Mouse (Mus musculus) thymus, adult 2 months (tissue): ENCODE data around the gene Ube2l3. TPM values are rescaled to one million over a fixed set of nuclear protein-coding genes. Genes with fewer than 3 reads are reported as not detected.

Source experiments
- DNase-seq: peaks from one replicate; pipeline ENCODE4 v3.0.0; 2021
- H3K27ac ChIP-seq: fragments of 200-500 bp; 2 replicates; pipeline ENCODE4 v1.5.1; 2012; ENCODE audit warnings: low read length, control low read depth; ENCODE audit not compliant: control insufficient read depth, insufficient read depth
- H3K27me3 ChIP-seq: fragments of 200-500 bp; 2 replicates; pipeline ENCODE4 v1.6.1; 2012; ENCODE audit warnings: mild to moderate bottlenecking, low read length, moderate library complexity, mixed read lengths; ENCODE audit not compliant: control insufficient read depth, insufficient read depth
- H3K36me3 ChIP-seq: fragments of 200-500 bp; 2 replicates; pipeline ENCODE4 v1.6.1; 2012; ENCODE audit warnings: mild to moderate bottlenecking, low read length, moderate library complexity; ENCODE audit not compliant: control insufficient read depth, insufficient read depth
- H3K4me1 ChIP-seq: fragments of 200-500 bp; replicated peaks from 2 replicates; pipeline ENCODE4 v1.6.1; 2012; ENCODE audit warnings: low read length; ENCODE audit not compliant: control insufficient read depth, insufficient read depth
- H3K4me3 ChIP-seq: fragments of 200-500 bp; 2 replicates; pipeline ENCODE4 v1.5.1; 2012; ENCODE audit warnings: mild to moderate bottlenecking, low read length, control low read depth, moderate library complexity; ENCODE audit not compliant: control insufficient read depth, insufficient read depth
- CTCF ChIP-seq: fragments of 200-500 bp; IDR thresholded peaks from 2 replicates; pipeline ENCODE4 v1.5.1; 2012; ENCODE audit warnings: mild to moderate bottlenecking, control low read depth, low read length, moderate library complexity, borderline replicate concordance; ENCODE audit not compliant: control insufficient read depth, poor library complexity, insufficient read depth; ENCODE audit errors: extremely low read depth
- POLR2A ChIP-seq: fragments of 200-500 bp; IDR thresholded peaks from 2 replicates; pipeline ENCODE4 v1.6.1; 2012; ENCODE audit warnings: mild to moderate bottlenecking, low read length, control low read depth, moderate library complexity; ENCODE audit not compliant: control insufficient read depth, poor library complexity, insufficient read depth; ENCODE audit errors: extremely low read depth
- WGBS: fragments of 180-500 bp; shearing (Covaris S2); methylation state at CpG from one replicate; pipeline ENCODE4 v1.1.7; 2018; 5-methylcytosine and 5-hydroxymethylcytosine counted together
- polyA plus RNA-seq: library from polyadenylated mRNA; depleted of rRNA; stranded (reverse); fragments of >200 nt; gene quantifications from 2 replicates; pipeline ENCODE4 v1.2.3, GENCODE M21; 2012

The Ube2l3 gene
- polyA plus RNA-seq, 1 experiment, result 70.5 TPM

GRCm38 (mm10) chr16:17200121-17200952 lies 2.1 kb downstream of the Ube2l3 start:
- under 1% methylated on average over 24 of the region's 24 CpGs for WGBS
- Histone ChIP-seq H3K4me3 (peak overlapping the region; percentile 100), H3K27me3 (no peaks in the 10 kb centered on the region), H3K27ac (no peak overlapping the region), H3K4me1 (peaks cover 3% of the 10 kb centered on the region), H3K36me3 (no peaks in the 10 kb centered on the region)
- DNase-seq, result peak; percentile 13
- no peak for TF ChIP-seq CTCF
- no peak for TF ChIP-seq POLR2A

DNA sequence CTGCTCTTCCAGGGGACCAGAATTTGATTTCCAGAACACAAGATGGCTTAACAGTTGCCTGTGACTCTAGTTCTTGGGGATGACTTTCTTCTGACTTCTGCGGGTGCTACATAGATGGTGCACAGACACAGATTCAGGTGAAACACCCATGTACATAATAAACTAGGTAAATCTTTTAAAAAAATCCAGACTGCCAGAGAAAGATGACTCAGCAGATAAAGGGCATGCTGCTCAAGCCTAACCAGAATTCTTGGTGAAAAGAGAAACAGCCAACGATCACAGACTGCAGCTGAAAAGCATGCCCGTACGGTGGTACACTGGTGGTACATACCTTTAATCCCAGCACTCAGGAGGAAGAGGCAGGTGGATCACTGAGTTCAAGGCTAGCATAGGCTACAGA lies 8.6 kb downstream of the Ube2l3 start:
- TF ChIP-seq POLR2A (no peak), CTCF (no peak)
- Histone ChIP-seq H3K27me3 (no peaks in the 10 kb centered on the region), H3K36me3 (no peaks in the 10 kb centered on the region; the same call in 1 of the 2 replicates), H3K27ac (no peak overlapping the region), H3K4me1 (no peaks in the 10 kb centered on the region), H3K4me3 (no peak overlapping the region)
- 74% methylated on average over 4 of the region's 4 CpGs for WGBS
- DNase-seq, result no peak

DNA sequence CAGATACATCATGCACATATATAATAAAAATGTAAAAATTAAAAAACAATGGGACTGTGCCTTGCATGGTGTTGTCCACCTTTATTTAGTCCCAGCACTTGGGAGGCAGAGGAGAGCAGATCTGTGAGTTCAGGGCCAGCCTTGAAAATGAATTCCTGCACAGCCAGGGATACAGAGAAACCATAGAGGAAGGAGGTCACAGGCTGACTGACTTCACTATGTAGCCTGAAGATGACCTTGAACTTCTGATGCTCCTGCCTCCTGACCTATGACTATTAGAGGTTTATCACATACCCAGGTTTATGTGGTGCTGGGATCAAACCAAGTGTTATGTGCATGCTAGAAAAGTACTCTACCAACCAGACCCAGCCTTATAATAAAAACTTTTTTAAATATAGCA lies 17.0 kb downstream of the Ube2l3 start:
- TF ChIP-seq CTCF (no peak), POLR2A (no peak)

GRCm38 (mm10) chr16:17183003-17183402 lies 19.4 kb downstream of the Ube2l3 start:
- no peak for DNase-seq
- WGBS, result 92% methylated on average over 3 of the region's 3 CpGs
- no peaks in the 10 kb centered on the region for H3K4me1 ChIP-seq
- no peak for TF ChIP-seq CTCF
- no peak for TF ChIP-seq POLR2A
- peaks cover 4% of the 10 kb centered on the region; the same call in 1 of the 2 replicates for H3K36me3 ChIP-seq
- H3K27ac ChIP-seq, result no peak overlapping the region
- H3K27me3 ChIP-seq, result no peaks in the 10 kb centered on the region
- H3K4me3 ChIP-seq, result no peak overlapping the region

More for the DNA sequence above, 17.0 kb downstream of the Ube2l3 start:
- no peaks in the 10 kb centered on the region for H3K4me1 ChIP-seq
- peaks cover 4% of the 10 kb centered on the region; the same call in 1 of the 2 replicates for H3K36me3 ChIP-seq
- H3K4me3 ChIP-seq, result no peak overlapping the region
- no peak for DNase-seq
- no peaks in the 10 kb centered on the region for H3K27me3 ChIP-seq
- no peak overlapping the region for H3K27ac ChIP-seq

DNA sequence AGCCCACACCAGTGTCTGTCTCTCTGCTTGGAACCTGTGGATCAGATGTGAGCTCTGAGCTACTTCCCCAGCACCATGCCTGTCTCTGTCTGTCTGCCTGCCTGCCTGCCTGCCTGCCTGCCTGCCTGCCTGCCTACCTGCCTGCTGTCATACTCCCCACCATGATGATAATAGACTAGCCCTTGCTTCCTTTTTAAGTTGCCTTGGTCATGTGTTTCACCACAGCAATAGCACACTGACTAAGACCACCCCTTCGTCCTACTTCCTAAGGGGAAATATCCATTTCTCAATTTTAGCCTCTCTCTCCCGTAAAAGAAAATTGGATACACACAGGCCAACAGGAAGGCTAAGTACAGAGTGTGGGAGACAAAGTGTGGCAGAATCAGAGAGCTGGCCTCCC lies 20.3 kb downstream of the Ube2l3 start:
- H3K4me3 ChIP-seq, result no peak overlapping the region
- no peaks in the 10 kb centered on the region for H3K4me1 ChIP-seq
- H3K27me3 ChIP-seq, result no peaks in the 10 kb centered on the region
- peaks cover 4% of the 10 kb centered on the region; the same call in 1 of the 2 replicates for H3K36me3 ChIP-seq
- no peak for DNase-seq
- H3K27ac ChIP-seq, result no peak overlapping the region
- WGBS, result 89% methylated on average over 2 of the region's 2 CpGs
- TF ChIP-seq POLR2A (no peak), CTCF (no peak)

GRCm38 (mm10) chr16:17181382-17181781 lies 21.1 kb downstream of the Ube2l3 start:
- Histone ChIP-seq H3K4me3 (no peak overlapping the region), H3K36me3 (peaks cover 4% of the 10 kb centered on the region; the same call in 1 of the 2 replicates), H3K4me1 (no peaks in the 10 kb centered on the region), H3K27ac (no peak overlapping the region), H3K27me3 (no peaks in the 10 kb centered on the region)
- no peak for DNase-seq
- WGBS, result 72% methylated on average over 4 of the region's 4 CpGs
- TF ChIP-seq CTCF (no peak), POLR2A (no peak)

- no peaks in the 10 kb centered on the region for H3K27me3 ChIP-seq
- peaks cover 1% of the 10 kb centered on the region for H3K36me3 ChIP-seq
- TF ChIP-seq POLR2A (no peak), CTCF (no peak)
- H3K4me3 ChIP-seq, result no peak overlapping the region
- 81% methylated on average over 3 of the region's 3 CpGs for WGBS
- no peak overlapping the region for H3K27ac ChIP-seq
- no peaks in the 10 kb centered on the region for H3K4me1 ChIP-seq
- DNase-seq, result no peak
Observed at GRCm38 (mm10) chr16:17179706-17180105, 22.7 kb downstream of the Ube2l3 start.
